ENCODE assay signal across 15 mouse cellular contexts in the genomic region with DNA sequence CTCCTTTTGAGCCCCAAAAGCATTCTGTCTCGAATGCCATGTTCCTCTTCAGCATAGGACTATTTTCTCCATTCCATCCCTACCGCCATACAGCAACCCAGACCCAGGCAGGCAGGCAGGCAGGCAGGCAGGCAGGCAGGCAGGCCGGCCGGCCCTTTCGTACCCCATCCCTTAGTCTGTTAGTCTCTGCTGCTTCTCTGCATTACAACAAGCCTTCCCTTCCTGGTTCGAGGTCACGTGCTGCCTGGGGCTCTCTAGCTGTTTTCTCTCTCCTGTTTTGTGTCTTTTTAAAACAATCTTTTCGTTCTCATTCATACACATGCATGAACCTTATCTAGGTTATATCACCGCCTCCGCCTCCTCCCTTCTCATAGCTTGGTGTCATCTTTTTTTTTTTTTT.
"Had no signal": no experiment of that assay in that cellular context is flagged by ENCODE, and none has a peak within 500 bp of the region (broad histone marks: within the 10 kb centered on the region; RNA-seq: fewer than 3 reads in every experiment).

No protein-coding gene starts in this region.

- ATAC-seq: midbrain, embryonic 16.5 days had no signal

- H3K36me3 ChIP-seq: liver, embryonic 15.5 days; neural tube, embryonic 13.5 days had no signal

- H3K4me2 ChIP-seq: liver, embryonic 11.5 days; liver, embryonic 15.5 days; lung, embryonic 14.5 days; neural tube, embryonic 13.5 days; stomach, embryonic 15.5 days had no signal

- H3K9ac ChIP-seq: liver, embryonic 15.5 days; lung, embryonic 14.5 days; neural tube, embryonic 13.5 days; stomach, embryonic 15.5 days had no signal

- DNase-seq: kidney, adult 8-10 months; kidney, postnatal 25 days; layer of hippocampus, postnatal 36 days; left cerebral cortex, postnatal 4 days; lung, embryonic 14.5 days; lung, postnatal 10 days; lung, postnatal 4 days; right cerebral cortex, postnatal 14 days; thymus, adult 2 months; thymus, postnatal 25 days had no signal

- H3K4me3 ChIP-seq: liver, embryonic 15.5 days; neural tube, embryonic 13.5 days; stomach, embryonic 15.5 days had no signal

- H3K9me3 ChIP-seq: liver, embryonic 15.5 days; neural tube, embryonic 13.5 days; stomach, embryonic 15.5 days had no signal

- H3K27me3 ChIP-seq: liver, embryonic 15.5 days; neural tube, embryonic 13.5 days; stomach, embryonic 15.5 days had no signal

- H3K27ac ChIP-seq: liver, embryonic 15.5 days; neural tube, embryonic 13.5 days; stomach, embryonic 15.5 days had no signal
